Mouse (Mus musculus): ENCODE data around the gene Wipf2. TPM values are rescaled to one million over a fixed set of nuclear protein-coding genes. Genes with fewer than 3 reads are reported as not detected.
"Not testable (repeated sequence)": the region's sequence is repeated elsewhere in the genome, so short reads cannot be mapped to it uniquely, and the experiment has no call there.

The Wipf2 gene
- total and polyA plus RNA-seq, 2 experiments from 2014 or later = 3.5 to 10.4 TPM

DNA sequence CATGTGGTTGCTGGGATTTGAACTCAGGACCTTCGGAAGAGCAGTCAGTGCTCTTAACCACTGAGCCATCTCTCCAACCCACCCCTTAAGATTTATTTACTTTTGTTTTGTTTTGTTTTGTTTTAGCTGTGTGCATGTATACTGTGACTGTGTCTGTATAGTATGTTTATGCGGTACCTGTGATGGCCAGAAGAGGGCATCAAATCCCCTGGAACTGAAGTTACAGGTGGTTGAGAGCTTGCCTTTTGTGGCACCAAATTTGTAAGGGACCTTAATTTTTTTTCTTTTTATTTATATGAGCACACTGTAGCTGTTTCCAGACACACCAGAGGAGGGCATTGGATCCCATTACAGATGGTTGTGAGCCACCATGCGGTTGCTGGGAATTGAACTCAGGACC, 52.9 kb downstream of the Wipf2 start:
- not testable (repeated sequence) for H3K27ac ChIP-seq; H3K4me2 ChIP-seq (ENCODE audit: low read depth, low read length); ATAC-seq; H3K27me3 ChIP-seq (ENCODE audit: insufficient read depth, low read length); H3K4me1 ChIP-seq (ENCODE audit: insufficient read depth, low read length); DNase-seq (ENCODE audit: low spot score); H3K4me3 ChIP-seq (ENCODE audit: low read length); H3K9me3 ChIP-seq (ENCODE audit: low read length); H3K36me3 ChIP-seq (ENCODE audit: insufficient read depth, low read length); H3K9ac ChIP-seq (replicated peaks; ENCODE audit: low read length)
- 92% methylated on average over 3 of the region's 3 CpGs for WGBS
- peak; percentile 58 for TF ChIP-seq CTCF (IDR thresholded peaks at IDR 0.05; ENCODE audit: low read depth)

GRCm38 (mm10) chr11:98917428-98918005, 54.1 kb downstream of the Wipf2 start:
- ATAC-seq (no peak), DNase-seq (ENCODE audit: low spot score) (no peak)
- WGBS = 71% methylated on average over 13 of the region's 13 CpGs
- Histone ChIP-seq H3K27me3 (ENCODE audit: insufficient read depth, low read length) (no peaks in the 10 kb centered on the region), H3K27ac (no peak overlapping the region), H3K9ac (replicated peaks; ENCODE audit: low read length) (no peak overlapping the region), H3K36me3 (ENCODE audit: insufficient read depth, low read length) (no peaks in the 10 kb centered on the region), H3K4me1 (ENCODE audit: insufficient read depth, low read length) (no peaks in the 10 kb centered on the region), H3K4me3 (ENCODE audit: low read length) (no peak overlapping the region), H3K9me3 (ENCODE audit: low read length) (no peaks in the 10 kb centered on the region), H3K4me2 (ENCODE audit: low read depth, low read length) (no peak overlapping the region)
- TF ChIP-seq CTCF (IDR thresholded peaks at IDR 0.05; ENCODE audit: low read depth) = no peak

DNA sequence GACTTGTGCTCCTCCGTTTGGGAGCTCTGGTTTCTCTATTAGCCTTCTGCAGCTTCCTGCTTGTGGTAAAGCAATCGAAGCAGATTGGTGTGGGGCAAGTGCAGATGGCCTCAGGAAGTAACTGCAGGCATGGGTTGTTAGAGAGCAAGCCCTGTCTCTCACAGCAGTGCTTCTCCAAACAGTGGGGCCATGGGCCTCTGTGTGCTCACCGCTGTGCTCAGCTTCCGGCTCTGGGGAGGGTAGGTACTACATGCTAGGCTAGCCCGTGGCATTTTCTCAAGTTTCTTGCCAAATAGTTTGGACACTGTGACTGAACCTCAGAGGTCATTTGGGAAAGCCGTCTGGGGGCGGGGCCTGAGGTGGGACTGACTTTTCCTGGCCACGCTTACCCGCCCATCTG, 54.8 kb downstream of the Wipf2 start:
- no peaks in the 10 kb centered on the region for H3K4me1 ChIP-seq (ENCODE audit: insufficient read depth, low read length)
- H3K9ac ChIP-seq (replicated peaks; ENCODE audit: low read length) = no peak overlapping the region
- TF ChIP-seq CTCF (IDR thresholded peaks at IDR 0.05; ENCODE audit: low read depth) = no peak
- no peak overlapping the region for H3K27ac ChIP-seq
- H3K4me3 ChIP-seq (ENCODE audit: low read length) = no peak overlapping the region
- H3K4me2 ChIP-seq (ENCODE audit: low read depth, low read length) = no peak overlapping the region
- no peak for ATAC-seq
- no peaks in the 10 kb centered on the region for H3K36me3 ChIP-seq (ENCODE audit: insufficient read depth, low read length)
- no peaks in the 10 kb centered on the region for H3K9me3 ChIP-seq (ENCODE audit: low read length)
- H3K27me3 ChIP-seq (ENCODE audit: insufficient read depth, low read length) = no peaks in the 10 kb centered on the region
- no peak for DNase-seq (ENCODE audit: low spot score)
- WGBS = 82% methylated on average over 9 of the region's 9 CpGs

- Histone ChIP-seq H3K9ac (replicated peaks; ENCODE audit: low read length) (no peak overlapping the region), H3K4me1 (ENCODE audit: insufficient read depth, low read length) (no peaks in the 10 kb centered on the region), H3K4me2 (ENCODE audit: low read depth, low read length) (no peak overlapping the region), H3K27me3 (ENCODE audit: insufficient read depth, low read length) (no peaks in the 10 kb centered on the region), H3K9me3 (ENCODE audit: low read length) (no peaks in the 10 kb centered on the region), H3K36me3 (ENCODE audit: insufficient read depth, low read length) (no peaks in the 10 kb centered on the region), H3K4me3 (ENCODE audit: low read length) (no peak overlapping the region), H3K27ac (no peak overlapping the region)
- no peak for TF ChIP-seq CTCF (IDR thresholded peaks at IDR 0.05; ENCODE audit: low read depth)
- ATAC-seq (no peak), DNase-seq (ENCODE audit: low spot score) (no peak)
- 94% methylated on average over 11 of the region's 11 CpGs for WGBS
Measured at GRCm38 (mm10) chr11:98919009-98919408, 55.6 kb downstream of the Wipf2 start.

GRCm38 (mm10) chr11:98921813-98922212, 58.4 kb downstream of the Wipf2 start:
- H3K4me1 ChIP-seq (ENCODE audit: insufficient read depth, low read length) = peaks cover 10% of the 10 kb centered on the region; the same call in 1 of the 2 replicates
- 49% methylated on average over 15 of the region's 15 CpGs for WGBS
- not testable (repeated sequence) for H3K9me3 ChIP-seq (ENCODE audit: low read length); H3K27ac ChIP-seq; H3K4me3 ChIP-seq (ENCODE audit: low read length); H3K27me3 ChIP-seq (ENCODE audit: insufficient read depth, low read length); ATAC-seq; H3K4me2 ChIP-seq (ENCODE audit: low read depth, low read length); H3K36me3 ChIP-seq (ENCODE audit: insufficient read depth, low read length); H3K9ac ChIP-seq (replicated peaks; ENCODE audit: low read length)
- TF ChIP-seq CTCF (IDR thresholded peaks at IDR 0.05; ENCODE audit: low read depth) = peak; percentile 69
- peak; percentile 77 for DNase-seq (ENCODE audit: low spot score)

DNA sequence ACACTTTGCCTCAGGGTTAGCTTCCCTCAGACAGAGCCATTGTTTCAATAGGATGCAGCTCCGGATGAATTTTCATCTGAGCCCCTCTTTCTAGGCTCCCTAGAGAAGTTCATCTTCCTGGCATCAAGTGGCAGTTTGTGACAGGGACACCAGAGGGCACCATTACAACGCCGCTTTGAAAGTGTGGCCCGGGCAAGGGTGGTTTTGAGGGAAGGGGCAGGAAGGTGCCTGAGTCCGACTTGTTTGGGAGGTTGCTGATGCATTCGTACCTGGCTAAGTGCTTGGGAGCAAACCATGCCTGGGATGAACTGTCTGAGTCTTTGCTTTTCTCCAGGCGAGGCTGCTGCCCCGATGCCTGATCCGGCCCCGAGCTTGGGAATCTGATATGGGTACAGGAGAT, 58.9 kb downstream of the Wipf2 start:
- 46% methylated on average over 10 of the region's 10 CpGs for WGBS
- not testable (repeated sequence) for ATAC-seq; H3K9me3 ChIP-seq (ENCODE audit: low read length); H3K4me3 ChIP-seq (ENCODE audit: low read length); H3K27ac ChIP-seq; H3K27me3 ChIP-seq (ENCODE audit: insufficient read depth, low read length); H3K9ac ChIP-seq (replicated peaks; ENCODE audit: low read length); H3K36me3 ChIP-seq (ENCODE audit: insufficient read depth, low read length); H3K4me2 ChIP-seq (ENCODE audit: low read depth, low read length)
- H3K4me1 ChIP-seq (ENCODE audit: insufficient read depth, low read length) = peaks cover 10% of the 10 kb centered on the region; the same call in 1 of the 2 replicates
- DNase-seq (ENCODE audit: low spot score) = peak; percentile 83
- peak; percentile 87 for TF ChIP-seq CTCF (IDR thresholded peaks at IDR 0.05; ENCODE audit: low read depth)

DNA sequence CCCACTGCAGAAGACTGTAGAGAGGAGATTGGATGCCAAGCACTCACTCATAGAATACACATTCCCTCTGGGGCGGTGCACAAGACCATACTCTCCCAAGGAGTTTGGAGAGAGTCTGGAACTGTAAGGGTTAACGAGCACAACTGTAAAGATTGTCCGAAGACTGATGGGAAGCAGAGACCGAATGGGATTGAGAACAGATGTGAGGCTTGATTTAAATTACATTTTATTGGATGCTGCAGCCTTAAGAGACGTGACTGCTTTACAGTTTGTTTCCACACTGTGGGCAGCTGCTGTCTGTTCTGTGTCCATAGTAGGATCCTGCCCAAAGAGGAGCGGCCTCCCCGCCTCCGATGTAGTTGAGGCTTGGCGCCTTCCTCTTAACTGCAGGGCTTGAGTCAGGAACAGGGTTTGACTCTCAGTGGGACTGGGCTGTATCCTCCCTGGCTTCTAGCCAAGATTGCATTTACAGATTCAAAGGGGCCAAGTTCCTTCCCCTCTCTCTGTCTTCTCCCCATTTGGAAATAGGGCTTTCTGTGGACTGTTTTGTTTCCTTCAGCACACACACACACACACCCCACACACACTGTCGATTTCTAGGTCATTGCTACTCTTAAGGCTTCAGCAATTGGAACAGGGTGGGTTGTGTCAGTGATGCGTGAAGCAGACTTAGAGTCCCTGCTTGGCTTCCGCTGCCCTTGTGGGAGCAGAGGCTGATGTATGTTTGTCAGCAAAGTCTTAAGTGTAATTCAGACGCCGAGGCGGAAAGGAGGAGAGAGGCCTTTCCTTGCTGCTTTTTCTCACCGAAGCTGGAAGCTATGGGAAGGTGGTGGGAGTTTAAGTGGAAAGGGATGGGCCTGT, 59.6 kb downstream of the Wipf2 start:
- WGBS = 35% methylated on average over 16 of the region's 16 CpGs
- not testable (repeated sequence) for H3K9ac ChIP-seq (replicated peaks; ENCODE audit: low read length); H3K4me2 ChIP-seq (ENCODE audit: low read depth, low read length); H3K27me3 ChIP-seq (ENCODE audit: insufficient read depth, low read length); H3K27ac ChIP-seq; ATAC-seq; H3K9me3 ChIP-seq (ENCODE audit: low read length); H3K36me3 ChIP-seq (ENCODE audit: insufficient read depth, low read length); H3K4me3 ChIP-seq (ENCODE audit: low read length)
- H3K4me1 ChIP-seq (ENCODE audit: insufficient read depth, low read length) = peaks cover 12% of the 10 kb centered on the region
- DNase-seq (ENCODE audit: low spot score) = peak; percentile 36
